Mouse (Mus musculus) stomach, embryonic 16.5 days (tissue): ENCODE measurements around the gene Gpr83. TPM values are rescaled to one million over a fixed set of nuclear protein-coding genes. Genes with fewer than 3 reads are reported as not detected.

ENCODE experiments used
- ATAC-seq: fragments of 200-750 bp; cut with Nextera tagmentation; 2 replicates; pipeline ENCODE4 v1.8.0; 2017; ENCODE audit warnings: moderate number of reproducible peaks, moderate TSS enrichment; ENCODE audit not compliant: insufficient read depth, low FRiP score
- H3K27ac ChIP-seq: fragments of 300-500 bp; sonication (generic); 2 replicates; pipeline ENCODE4 v1.5.1; 2014; ENCODE audit warnings: low read length
- H3K27me3 ChIP-seq: fragments of 300-500 bp; sonication (generic); 2 replicates; pipeline ENCODE4 v1.6.1; 2014; ENCODE audit warnings: low read length, control low read depth, mixed read lengths; ENCODE audit not compliant: control insufficient read depth, insufficient read depth
- H3K36me3 ChIP-seq: fragments of 300-500 bp; sonication (generic); 2 replicates; pipeline ENCODE4 v1.6.1; 2014; ENCODE audit warnings: low read length; ENCODE audit not compliant: control insufficient read depth, insufficient read depth
- H3K4me1 ChIP-seq: fragments of 300-500 bp; sonication (generic); 2 replicates; pipeline ENCODE4 v1.6.1; 2014; ENCODE audit warnings: low read length, control low read depth, mixed read lengths; ENCODE audit not compliant: control insufficient read depth, insufficient read depth
- H3K4me2 ChIP-seq: fragments of 300-500 bp; sonication (generic); 2 replicates; pipeline ENCODE4 v1.6.1; 2014; ENCODE audit warnings: low read depth, low read length, mixed read lengths
- H3K4me3 ChIP-seq: fragments of 300-500 bp; sonication (generic); replicated peaks from 2 replicates; pipeline ENCODE4 v1.5.1; 2014; ENCODE audit warnings: mild to moderate bottlenecking, low read length
- H3K9ac ChIP-seq: fragments of 300-500 bp; sonication (generic); 2 replicates; pipeline ENCODE4 v1.6.1; 2014; ENCODE audit warnings: low read length
- H3K9me3 ChIP-seq: fragments of 300-500 bp; sonication (generic); replicated peaks from 2 replicates; pipeline ENCODE4 v1.6.1; 2016; ENCODE audit warnings: low read length, control low read depth; ENCODE audit not compliant: control insufficient read depth
- WGBS: fragments of 180-500 bp; shearing (Covaris S2); extraction: QIAGEN DNeasy Blood & Tissue Kit; methylation state at CpG from one replicate; pipeline ENCODE4 v1.1.7; 2014; 5-methylcytosine and 5-hydroxymethylcytosine counted together
- polyA plus RNA-seq: library from polyadenylated mRNA; unstranded; fragments of >200 nt; fragmentation: Nextera tagmentation; extraction: Ambion mirVana; gene quantifications from 2 replicates; pipeline ENCODE4 v1.2.1, GENCODE M21; 2015

Gene Gpr83
- polyA plus RNA-seq: 0.36 and 0.65 TPM in 2 replicates

- Histone ChIP-seq H3K27me3 (peaks cover 31% of the 10 kb centered on the region), H3K27ac (no peak within 1 kb of the TSS), H3K9ac (peak within 1 kb of the TSS; percentile 49; the same call in 1 of the 2 replicates), H3K4me2 (peak within 1 kb of the TSS; percentile 75), H3K4me1 (peaks cover 5% of the 10 kb centered on the region; the same call in 1 of the 2 replicates), H3K9me3 (no peaks in the 10 kb centered on the region), H3K4me3 (peak within 1 kb of the TSS; percentile 41), H3K36me3 (no peaks in the 10 kb centered on the region)
- ATAC-seq: peak; percentile 73; the same call in 1 of the 2 replicates
- WGBS: 3% methylated on average over 47 of the region's 47 CpGs
These were observed at the start of gene Gpr83 for GRCm38 (mm10) chr9:14859868-14860639. Gene Gpr83, plus strand, starts transcription at chr9:14860210.

GRCm38 (mm10) chr9:14821396-14821795 is 38.6 kb upstream of the Gpr83 start:
- Histone ChIP-seq H3K4me2 (no peak overlapping the region), H3K9me3 (no peaks in the 10 kb centered on the region), H3K4me1 (no peaks in the 10 kb centered on the region), H3K27me3 (no peaks in the 10 kb centered on the region), H3K9ac (no peak overlapping the region), H3K4me3 (no peak overlapping the region), H3K36me3 (peaks cover 16% of the 10 kb centered on the region; the same call in 1 of the 2 replicates), H3K27ac (no peak overlapping the region)
- no peak for ATAC-seq

GRCm38 (mm10) chr9:14824840-14825239 is 35.2 kb upstream of the Gpr83 start:
- 86% methylated on average over 5 of the region's 5 CpGs for WGBS
- no peaks in the 10 kb centered on the region for H3K27me3 ChIP-seq
- H3K36me3 ChIP-seq: peaks cover 2% of the 10 kb centered on the region; the same call in 1 of the 2 replicates
- H3K27ac ChIP-seq: no peak overlapping the region
- no peak overlapping the region for H3K9ac ChIP-seq
- H3K4me2 ChIP-seq: no peak overlapping the region
- H3K4me3 ChIP-seq: no peak overlapping the region
- no peak for ATAC-seq
- H3K4me1 ChIP-seq: no peaks in the 10 kb centered on the region
- H3K9me3 ChIP-seq: no peaks in the 10 kb centered on the region

GRCm38 (mm10) chr9:14827875-14828274 is 32.1 kb upstream of the Gpr83 start:
- Histone ChIP-seq H3K4me1 (no peaks in the 10 kb centered on the region), H3K9me3 (no peaks in the 10 kb centered on the region), H3K27ac (no peak overlapping the region), H3K27me3 (no peaks in the 10 kb centered on the region), H3K9ac (no peak overlapping the region), H3K4me2 (no peak overlapping the region), H3K4me3 (no peak overlapping the region), H3K36me3 (peaks cover 7% of the 10 kb centered on the region; the same call in 1 of the 2 replicates)
- WGBS: 74% methylated on average over 2 of the region's 2 CpGs
- ATAC-seq: no peak

- Histone ChIP-seq H3K36me3 (peaks cover 18% of the 10 kb centered on the region; the same call in 1 of the 2 replicates), H3K4me3 (no peak overlapping the region), H3K4me2 (no peak overlapping the region), H3K27me3 (no peaks in the 10 kb centered on the region), H3K9me3 (no peaks in the 10 kb centered on the region), H3K4me1 (no peaks in the 10 kb centered on the region), H3K27ac (no peak overlapping the region), H3K9ac (no peak overlapping the region)
- no peak for ATAC-seq
- 82% methylated on average over 5 of the region's 5 CpGs for WGBS
These were observed 28.0 kb upstream of the Gpr83 start for GRCm38 (mm10) chr9:14832046-14832445.

GRCm38 (mm10) chr9:14835335-14836075 is 24.5 kb upstream of the Gpr83 start:
- Histone ChIP-seq H3K4me1 (no peaks in the 10 kb centered on the region), H3K27ac (no peak overlapping the region), H3K4me3 (no peak overlapping the region), H3K9me3 (no peaks in the 10 kb centered on the region), H3K9ac (no peak overlapping the region), H3K27me3 (no peaks in the 10 kb centered on the region), H3K4me2 (no peak overlapping the region), H3K36me3 (peaks cover 18% of the 10 kb centered on the region; the same call in 1 of the 2 replicates)
- ATAC-seq: no peak
- WGBS: 86% methylated on average over 6 of the region's 6 CpGs

- H3K4me2 ChIP-seq: no peak overlapping the region
- H3K9me3 ChIP-seq: no peaks in the 10 kb centered on the region
- ATAC-seq: no peak; the same call in 1 of the 2 replicates
- no peak overlapping the region for H3K27ac ChIP-seq
- no peak overlapping the region for H3K4me3 ChIP-seq
- H3K9ac ChIP-seq: no peak overlapping the region
- no peaks in the 10 kb centered on the region for H3K27me3 ChIP-seq
- H3K36me3 ChIP-seq: peaks cover 7% of the 10 kb centered on the region; the same call in 1 of the 2 replicates
- WGBS: 40% methylated on average over 7 of the region's 7 CpGs
- 0 out of 2 replicates have a peak, but pooled peaks cover 4% of the 10 kb centered on the region for H3K4me1 ChIP-seq
These were observed 20.5 kb upstream of the Gpr83 start for GRCm38 (mm10) chr9:14839527-14839926.

GRCm38 (mm10) chr9:14839970-14840369 is 20.0 kb upstream of the Gpr83 start:
- no peak overlapping the region for H3K9ac ChIP-seq
- ATAC-seq: no peak
- no peaks in the 10 kb centered on the region for H3K9me3 ChIP-seq
- peaks cover 4% of the 10 kb centered on the region; the same call in 1 of the 2 replicates for H3K36me3 ChIP-seq
- H3K4me3 ChIP-seq: no peak overlapping the region
- H3K4me1 ChIP-seq: 0 out of 2 replicates have a peak, but pooled peaks cover 4% of the 10 kb centered on the region
- no peak overlapping the region for H3K27ac ChIP-seq
- H3K4me2 ChIP-seq: no peak overlapping the region
- no peaks in the 10 kb centered on the region for H3K27me3 ChIP-seq
- WGBS: 80% methylated on average over 5 of the region's 5 CpGs
